Mouse (Mus musculus) G1E-ER4 (cell line): ENCODE data around the gene Fn1. TPM values are rescaled to one million over a fixed set of nuclear protein-coding genes. Genes with fewer than 3 reads are reported as not detected.

ENCODE experiments used
- GATA1 ChIP-seq: IDR thresholded peaks from one replicate; pipeline ENCODE4 v1.8.0; 2012; ENCODE audit warnings: low read length, inconsistent platforms
- polyA plus RNA-seq: library from polyadenylated mRNA; stranded (reverse); fragments of >175 nt; gene quantifications from 2 replicates; pipeline ENCODE4 v1.2.3, GENCODE M21; 2012

The Fn1 gene
- polyA plus RNA-seq: 0.10 TPM in 1 of 2 replicates, not detected in the other

DNA sequence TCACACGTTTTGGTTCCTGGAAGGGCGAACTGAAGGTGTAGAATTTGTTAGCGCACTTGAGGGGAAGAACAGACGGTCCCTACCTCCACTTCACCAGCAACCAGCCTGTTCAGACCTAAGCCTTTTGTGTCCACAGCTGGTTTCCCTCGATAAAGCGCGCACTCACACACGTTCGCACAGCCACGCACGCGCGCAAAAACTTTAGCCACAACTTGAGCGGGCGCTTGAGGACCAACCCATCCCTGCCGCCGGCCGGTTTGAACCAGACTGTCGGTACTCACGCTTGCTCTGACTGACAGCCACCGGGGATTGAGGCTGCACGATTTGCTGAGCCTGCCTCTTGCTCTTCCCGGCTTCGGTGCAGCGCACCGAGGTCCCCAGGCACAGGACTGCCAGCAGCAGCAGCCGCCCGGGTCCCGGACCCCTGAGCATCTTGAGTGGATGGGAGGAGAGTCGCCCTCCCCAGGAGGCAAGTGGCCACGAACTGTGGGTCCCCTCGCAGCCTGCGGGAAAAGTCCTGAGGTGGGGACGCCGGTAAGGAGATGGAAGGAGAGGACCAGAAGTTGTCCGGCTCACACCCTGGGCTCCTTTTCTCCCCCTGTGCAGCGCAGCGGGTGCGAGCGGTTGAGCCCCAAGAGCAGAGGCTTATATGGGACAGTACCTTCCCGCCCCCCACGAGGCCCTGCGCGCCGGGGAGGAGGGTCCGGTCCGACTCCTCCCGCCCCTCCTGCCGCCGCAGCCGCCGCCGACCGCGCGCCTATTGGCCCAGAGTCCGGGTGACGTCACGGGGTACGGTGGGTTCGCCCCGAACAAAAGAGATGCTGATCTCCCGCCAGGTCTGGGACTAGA is at the start of gene Fn1:
TSS of gene Fn1 (minus strand) at position 650 of the 849 bp plus-strand sequence.
- TF ChIP-seq GATA1: no peak

DNA sequence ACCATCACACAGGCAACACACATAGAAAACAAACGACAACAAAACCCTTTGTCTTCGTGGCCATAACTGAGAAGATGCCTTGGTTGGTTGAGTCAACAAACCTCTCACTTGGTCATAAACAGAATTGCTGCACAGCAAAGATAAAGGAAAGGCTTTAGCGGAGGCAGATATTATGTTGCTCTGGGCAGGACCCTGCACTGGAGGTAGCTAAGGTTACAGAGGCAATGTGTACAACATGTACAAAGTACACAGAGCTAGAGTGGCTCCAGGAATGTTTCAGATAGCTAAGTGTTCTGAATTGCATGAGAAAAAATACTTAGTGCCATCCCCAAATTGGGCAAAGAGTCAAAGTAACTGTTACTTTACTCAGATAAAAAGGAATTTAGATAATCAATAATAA is 43.1 kb upstream of the Fn1 start:
- TF ChIP-seq GATA1: no peak

- TF ChIP-seq GATA1: no peak
Measured at GRCm38 (mm10) chr1:71691472-71692277, 38.7 kb upstream of the Fn1 start.

GRCm38 (mm10) chr1:71688926-71689303 is 35.9 kb upstream of the Fn1 start:
- TF ChIP-seq GATA1: no peak

- no peak for TF ChIP-seq GATA1
Measured at GRCm38 (mm10) chr1:71688272-71688925, 35.4 kb upstream of the Fn1 start.

GRCm38 (mm10) chr1:71686791-71687190 is 33.8 kb upstream of the Fn1 start:
- no peak for TF ChIP-seq GATA1

- no peak for TF ChIP-seq GATA1
Measured at GRCm38 (mm10) chr1:71683736-71684135, 30.7 kb upstream of the Fn1 start.

GRCm38 (mm10) chr1:71682194-71682715 is 29.3 kb upstream of the Fn1 start:
- TF ChIP-seq GATA1: no peak

DNA sequence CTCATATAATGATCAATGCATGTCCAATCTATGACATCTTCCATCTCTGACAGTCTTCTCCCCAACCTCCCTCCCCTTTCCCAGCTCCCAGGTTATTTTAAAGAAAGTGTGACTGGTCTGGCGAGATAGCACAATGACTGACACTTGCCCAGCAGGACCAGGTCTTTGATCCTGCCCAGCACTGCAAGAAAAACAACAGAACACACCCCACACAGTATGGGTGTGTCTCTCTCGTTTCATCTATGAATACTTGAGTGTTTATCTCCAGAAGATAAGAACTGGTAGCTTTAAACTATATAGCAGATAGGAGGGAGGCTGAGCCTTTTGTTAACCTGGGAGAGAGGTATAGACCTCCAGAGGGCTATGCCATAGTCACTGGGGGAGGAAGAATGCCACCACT is 28.3 kb upstream of the Fn1 start:
- no peak for TF ChIP-seq GATA1

- TF ChIP-seq GATA1: no peak
Measured at GRCm38 (mm10) chr1:71680046-71680672, 27.2 kb upstream of the Fn1 start.

DNA sequence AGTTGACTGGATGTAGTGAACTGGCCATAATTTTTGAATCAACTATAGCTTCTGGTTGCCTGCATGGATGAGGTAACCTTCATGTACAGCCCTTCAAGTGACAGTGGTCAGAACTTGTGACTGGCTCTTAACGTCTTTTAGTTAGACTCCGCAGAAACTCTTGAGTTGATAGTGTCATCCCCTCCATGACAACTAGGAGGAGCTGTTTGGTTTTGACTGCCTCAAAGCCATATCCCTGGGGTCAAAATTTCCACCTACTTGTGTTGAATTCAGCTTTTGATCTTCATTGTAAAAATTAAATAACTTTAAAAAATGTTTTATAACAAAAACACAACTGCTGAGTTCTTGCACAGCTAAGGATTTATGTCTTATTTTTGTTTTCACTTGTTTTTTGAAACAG is 22.4 kb upstream of the Fn1 start:
- no peak for TF ChIP-seq GATA1

- TF ChIP-seq GATA1: no peak
Measured at GRCm38 (mm10) chr1:71674274-71674673, 21.3 kb upstream of the Fn1 start.

- no peak for TF ChIP-seq GATA1
Measured at GRCm38 (mm10) chr1:71673398-71673910, 20.5 kb upstream of the Fn1 start.

GRCm38 (mm10) chr1:71672346-71672745 is 19.3 kb upstream of the Fn1 start:
- TF ChIP-seq GATA1: no peak

- no peak for TF ChIP-seq GATA1
Measured at GRCm38 (mm10) chr1:71663242-71663641, 10.2 kb upstream of the Fn1 start.
